Mouse (Mus musculus): Measurements from ENCODE around the gene Tnfsf13.

Gene Tnfsf13

GRCm38 (mm10) chr11:69655264-69656064 is 30.1 kb downstream of the Tnfsf13 start, which contains the start of gene Sox15:
Sox15 (plus strand) TSS chr11:69655314.
- DNase-seq (ENCODE audit: low read depth, low spot score), result peak; percentile 88

GRCm38 (mm10) chr11:69654760-69655159 is 30.8 kb downstream of the Tnfsf13 start:
- DNase-seq (ENCODE audit: low read depth, low spot score), result no peak

DNA sequence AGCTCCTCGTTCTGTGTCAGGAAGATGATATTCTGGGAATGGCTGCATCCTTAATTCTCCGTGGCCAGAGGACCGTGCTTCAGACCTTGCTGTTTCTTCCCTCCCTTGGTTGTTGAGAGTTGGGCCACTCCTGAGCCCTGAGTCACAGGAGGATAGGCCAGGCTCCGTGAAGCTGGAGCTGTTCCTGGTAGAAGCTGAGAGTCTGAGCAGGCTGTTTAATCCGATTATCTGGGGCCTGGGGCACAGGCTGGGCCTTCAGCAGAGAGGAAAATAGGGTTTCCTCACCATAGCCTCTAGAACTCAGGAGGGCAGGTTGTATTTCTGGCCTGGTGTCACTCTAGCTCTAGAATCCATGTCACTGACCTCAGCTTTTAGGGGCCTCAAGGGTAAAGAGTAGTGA is 32.2 kb downstream of the Tnfsf13 start:
- no peak for DNase-seq (ENCODE audit: low read depth, low spot score)

DNA sequence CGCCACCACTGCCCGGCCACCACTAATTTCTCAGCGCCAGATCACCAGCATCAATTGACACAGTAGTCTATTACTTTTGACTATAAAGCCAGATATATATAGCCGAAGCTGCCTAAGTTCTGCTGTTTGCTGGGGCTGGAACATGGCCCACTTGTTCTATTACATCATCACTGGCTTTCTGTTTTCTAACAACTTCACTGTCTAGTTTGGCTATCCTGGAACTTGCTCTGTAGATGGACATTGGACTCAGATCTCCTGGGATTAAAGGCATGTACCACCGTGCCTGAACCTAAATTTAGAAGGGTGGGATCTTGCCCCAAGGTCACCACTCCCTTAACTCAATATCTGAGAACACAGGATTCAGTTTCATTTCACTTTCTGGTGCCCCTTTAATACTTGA is 39.7 kb downstream of the Tnfsf13 start:
- no peak for DNase-seq (ENCODE audit: low read depth, low spot score)

DNA sequence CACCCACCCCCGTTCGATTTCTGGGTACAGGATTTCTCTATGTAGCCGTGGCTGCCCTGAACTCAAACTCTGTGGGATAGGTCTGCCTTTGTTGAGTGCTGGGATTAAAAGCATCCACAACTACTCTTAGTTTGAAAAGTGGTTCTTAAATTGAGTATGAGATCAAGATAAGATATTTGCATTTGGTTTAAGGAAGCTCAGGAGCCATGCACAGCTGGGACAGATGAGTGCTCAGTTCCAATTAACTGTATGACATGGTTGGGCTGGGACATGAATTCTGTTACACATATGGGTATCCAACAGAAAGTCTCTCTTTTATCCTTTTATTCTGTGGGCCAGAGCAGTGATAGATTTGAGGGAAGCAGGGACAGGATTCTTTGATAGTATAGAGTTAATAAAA is 50.1 kb downstream of the Tnfsf13 start:
- no peak for DNase-seq (ENCODE audit: low read depth, low spot score)

DNA sequence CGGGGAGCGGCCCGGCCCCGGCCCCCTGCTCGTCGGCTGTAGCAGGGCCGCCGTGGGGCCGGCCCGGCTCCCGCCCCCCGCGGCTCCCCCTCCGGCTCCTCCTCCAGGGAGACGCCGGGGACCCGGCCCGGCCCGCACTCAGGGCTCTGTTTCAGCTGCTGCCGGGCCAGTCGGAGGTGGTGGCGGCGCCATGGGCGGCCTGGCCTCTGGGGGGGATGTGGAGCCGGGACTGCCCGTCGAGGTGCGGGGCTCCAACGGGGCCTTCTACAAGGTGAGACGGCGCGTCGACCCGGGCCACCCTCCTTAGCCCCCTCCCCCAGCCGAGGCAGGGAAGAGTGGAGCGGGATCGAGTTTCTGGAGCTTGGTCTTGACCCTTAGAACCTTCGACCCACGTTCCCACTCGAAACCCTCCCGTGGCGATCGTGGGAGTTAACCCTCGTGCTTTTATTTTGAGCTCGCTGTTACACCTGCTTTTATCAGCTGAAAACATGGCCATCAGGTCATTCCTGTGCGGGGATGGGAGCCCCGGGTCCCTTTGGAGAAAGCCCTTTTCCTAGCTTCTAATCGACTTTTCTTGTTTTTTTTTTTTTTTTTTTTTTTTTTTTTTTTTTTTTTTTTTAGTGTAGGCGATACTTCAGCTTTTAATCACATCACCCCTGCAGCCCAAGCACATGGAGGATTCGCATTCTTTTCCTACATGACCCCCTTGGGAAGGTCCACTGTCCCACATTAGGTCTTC is 52.3 kb downstream of the Tnfsf13 start:
- peak; percentile 44 for DNase-seq (ENCODE audit: low read depth, low spot score)
